Mouse (Mus musculus): ENCODE data around the gene Gm1043. TPM values are rescaled to one million over a fixed set of nuclear protein-coding genes. Genes with fewer than 3 reads are reported as not detected.

Gene Gm1043
- polyA plus RNA-seq, 1 experiment from 2014 or later, result 0.10 TPM

- Histone ChIP-seq H3K9ac (no peak overlapping the region), H3K4me2 (no peak overlapping the region), H3K4me3 (replicated peaks) (no peak overlapping the region), H3K4me1 (no peaks in the 10 kb centered on the region), H3K36me3 (no peaks in the 10 kb centered on the region), H3K27me3 (replicated peaks) (no peaks in the 10 kb centered on the region), H3K27ac (no peak overlapping the region), H3K9me3 (no peaks in the 10 kb centered on the region)
- 71% methylated on average over 8 of the region's 8 CpGs for WGBS
- ATAC-seq (ENCODE audit: insufficient read depth, low FRiP score, low read depth), result no peak
Measured at GRCm38 (mm10) chr5:37141745-37142144, 56.6 kb downstream of the Gm1043 start.

- WGBS, result 13% methylated on average over 4 of the region's 4 CpGs
- H3K9me3 ChIP-seq, result no peaks in the 10 kb centered on the region
- no peaks in the 10 kb centered on the region for H3K36me3 ChIP-seq
- H3K4me2 ChIP-seq, result no peak overlapping the region
- no peaks in the 10 kb centered on the region for H3K4me1 ChIP-seq
- no peak overlapping the region for H3K27ac ChIP-seq
- no peak overlapping the region for H3K9ac ChIP-seq
- ATAC-seq (ENCODE audit: insufficient read depth, low FRiP score, low read depth), result no peak
- H3K27me3 ChIP-seq (replicated peaks), result no peaks in the 10 kb centered on the region
- H3K4me3 ChIP-seq (replicated peaks), result no peak overlapping the region
Measured at GRCm38 (mm10) chr5:37147536-37147935, 62.4 kb downstream of the Gm1043 start.

- Histone ChIP-seq H3K27me3 (replicated peaks) (no peaks in the 10 kb centered on the region), H3K27ac (no peak overlapping the region), H3K4me2 (no peak overlapping the region), H3K36me3 (no peaks in the 10 kb centered on the region), H3K9me3 (no peaks in the 10 kb centered on the region), H3K4me1 (no peaks in the 10 kb centered on the region), H3K9ac (no peak overlapping the region), H3K4me3 (replicated peaks) (no peak overlapping the region)
- no peak for ATAC-seq (ENCODE audit: insufficient read depth, low FRiP score, low read depth)
- WGBS, result 58% methylated on average over 5 of the region's 5 CpGs
Measured at GRCm38 (mm10) chr5:37150650-37151049, 65.5 kb downstream of the Gm1043 start.

- Histone ChIP-seq H3K27ac (no peak overlapping the region), H3K4me2 (no peak overlapping the region), H3K4me1 (no peaks in the 10 kb centered on the region), H3K36me3 (no peaks in the 10 kb centered on the region), H3K9ac (no peak overlapping the region), H3K9me3 (no peaks in the 10 kb centered on the region), H3K4me3 (replicated peaks) (no peak overlapping the region), H3K27me3 (replicated peaks) (no peaks in the 10 kb centered on the region)
- WGBS, result 81% methylated on average over 7 of the region's 7 CpGs
- ATAC-seq (ENCODE audit: insufficient read depth, low FRiP score, low read depth), result no peak
Measured at GRCm38 (mm10) chr5:37154472-37154871, 69.3 kb downstream of the Gm1043 start.

GRCm38 (mm10) chr5:37158408-37158807 lies 73.2 kb downstream of the Gm1043 start:
- H3K4me3 ChIP-seq (replicated peaks), result no peak overlapping the region
- WGBS, result 76% methylated on average over 7 of the region's 7 CpGs
- H3K36me3 ChIP-seq, result no peaks in the 10 kb centered on the region
- peaks cover 34% of the 10 kb centered on the region for H3K27me3 ChIP-seq (replicated peaks)
- no peak for ATAC-seq (ENCODE audit: insufficient read depth, low FRiP score, low read depth)
- no peak overlapping the region for H3K9ac ChIP-seq
- 0 out of 2 replicates have a peak, but pooled peaks cover 7% of the 10 kb centered on the region for H3K4me1 ChIP-seq
- H3K4me2 ChIP-seq, result no peak overlapping the region
- no peak overlapping the region for H3K27ac ChIP-seq
- no peaks in the 10 kb centered on the region for H3K9me3 ChIP-seq

GRCm38 (mm10) chr5:37162871-37163781 lies 78.0 kb downstream of the Gm1043 start:
- H3K27ac ChIP-seq, result no peak overlapping the region
- H3K4me1 ChIP-seq, result 0 out of 2 replicates have a peak, but pooled peaks cover 8% of the 10 kb centered on the region
- no peaks in the 10 kb centered on the region for H3K9me3 ChIP-seq
- no peaks in the 10 kb centered on the region for H3K36me3 ChIP-seq
- H3K4me3 ChIP-seq (replicated peaks), result peak overlapping the region; percentile 28
- no peak overlapping the region for H3K9ac ChIP-seq
- WGBS, result 7% methylated on average over 75 of the region's 75 CpGs
- H3K27me3 ChIP-seq (replicated peaks), result peaks cover 51% of the 10 kb centered on the region
- peak overlapping the region; percentile 51 for H3K4me2 ChIP-seq
- ATAC-seq (ENCODE audit: insufficient read depth, low FRiP score, low read depth), result no peak; the same call in 1 of the 2 replicates

- Histone ChIP-seq H3K27me3 (replicated peaks) (no peaks in the 10 kb centered on the region), H3K36me3 (no peaks in the 10 kb centered on the region), H3K4me2 (no peak overlapping the region), H3K4me3 (replicated peaks) (no peak overlapping the region), H3K9ac (no peak overlapping the region), H3K27ac (no peak overlapping the region), H3K4me1 (no peaks in the 10 kb centered on the region), H3K9me3 (no peaks in the 10 kb centered on the region)
- no peak for ATAC-seq (ENCODE audit: insufficient read depth, low FRiP score, low read depth)
- 13% methylated on average over 4 of the region's 4 CpGs for WGBS
Measured at GRCm38 (mm10) chr5:37176466-37176865, 91.3 kb downstream of the Gm1043 start.

- H3K27ac ChIP-seq, result no peak overlapping the region
- ATAC-seq (ENCODE audit: insufficient read depth, low FRiP score, low read depth), result no peak
- H3K9ac ChIP-seq, result no peak overlapping the region
- no peaks in the 10 kb centered on the region for H3K36me3 ChIP-seq
- H3K4me3 ChIP-seq (replicated peaks), result no peak overlapping the region
- H3K9me3 ChIP-seq, result no peaks in the 10 kb centered on the region
- no peaks in the 10 kb centered on the region for H3K27me3 ChIP-seq (replicated peaks)
- WGBS, result 32% methylated on average over 7 of the region's 7 CpGs
- H3K4me1 ChIP-seq, result no peaks in the 10 kb centered on the region
- no peak overlapping the region for H3K4me2 ChIP-seq
Measured at GRCm38 (mm10) chr5:37177061-37177460, 91.9 kb downstream of the Gm1043 start.

GRCm38 (mm10) chr5:37178811-37179210 lies 93.6 kb downstream of the Gm1043 start:
- Histone ChIP-seq H3K27ac (no peak overlapping the region), H3K27me3 (replicated peaks) (no peaks in the 10 kb centered on the region), H3K4me1 (no peaks in the 10 kb centered on the region), H3K9me3 (no peaks in the 10 kb centered on the region), H3K36me3 (no peaks in the 10 kb centered on the region), H3K4me2 (no peak overlapping the region), H3K9ac (no peak overlapping the region), H3K4me3 (replicated peaks) (no peak overlapping the region)
- 33% methylated on average over 4 of the region's 4 CpGs for WGBS
- ATAC-seq (ENCODE audit: insufficient read depth, low FRiP score, low read depth), result no peak

- Histone ChIP-seq H3K4me3 (replicated peaks) (no peak overlapping the region), H3K27ac (no peak overlapping the region), H3K4me2 (no peak overlapping the region), H3K4me1 (no peaks in the 10 kb centered on the region), H3K9ac (no peak overlapping the region), H3K9me3 (no peaks in the 10 kb centered on the region), H3K36me3 (no peaks in the 10 kb centered on the region), H3K27me3 (replicated peaks) (no peaks in the 10 kb centered on the region)
- ATAC-seq (ENCODE audit: insufficient read depth, low FRiP score, low read depth), result no peak
- WGBS, result 92% methylated on average over 9 of the region's 9 CpGs
Measured at GRCm38 (mm10) chr5:37179872-37180271, 94.7 kb downstream of the Gm1043 start.

GRCm38 (mm10) chr5:37180624-37181023 lies 95.5 kb downstream of the Gm1043 start:
- 71% methylated on average over 1 of the region's 1 CpGs for WGBS
- no peaks in the 10 kb centered on the region for H3K36me3 ChIP-seq

GRCm38 (mm10) chr5:37184605-37185004 lies 99.4 kb downstream of the Gm1043 start:
- 39% methylated on average over 7 of the region's 7 CpGs for WGBS
- H3K4me1 ChIP-seq, result no peaks in the 10 kb centered on the region
- no peak for ATAC-seq (ENCODE audit: insufficient read depth, low FRiP score, low read depth)
- H3K27ac ChIP-seq, result no peak overlapping the region
- no peaks in the 10 kb centered on the region for H3K9me3 ChIP-seq
- H3K4me2 ChIP-seq, result no peak overlapping the region
- H3K9ac ChIP-seq, result no peak overlapping the region
- H3K4me3 ChIP-seq (replicated peaks), result no peak overlapping the region
- H3K27me3 ChIP-seq (replicated peaks), result no peaks in the 10 kb centered on the region
- no peaks in the 10 kb centered on the region for H3K36me3 ChIP-seq

More at GRCm38 (mm10) chr5:37180624-37181023, 95.5 kb downstream of the Gm1043 start:
- no peak overlapping the region for H3K9ac ChIP-seq
- H3K9me3 ChIP-seq, result no peaks in the 10 kb centered on the region
- H3K4me2 ChIP-seq, result no peak overlapping the region
- H3K27ac ChIP-seq, result no peak overlapping the region
- no peaks in the 10 kb centered on the region for H3K27me3 ChIP-seq (replicated peaks)
- H3K4me3 ChIP-seq (replicated peaks), result no peak overlapping the region
- no peak for ATAC-seq (ENCODE audit: insufficient read depth, low FRiP score, low read depth)
- no peaks in the 10 kb centered on the region for H3K4me1 ChIP-seq

Data from stomach, embryonic 15.5 days (tissue).